Mouse (Mus musculus): Measurements from ENCODE around the gene Mettl7b. TPM values are rescaled to one million over a fixed set of nuclear protein-coding genes. Genes with fewer than 3 reads are reported as not detected.

Mettl7b gene
- total RNA-seq, 4 experiments from 2014 or later: 0.32 to 0.46 TPM; not detected in 2

DNA sequence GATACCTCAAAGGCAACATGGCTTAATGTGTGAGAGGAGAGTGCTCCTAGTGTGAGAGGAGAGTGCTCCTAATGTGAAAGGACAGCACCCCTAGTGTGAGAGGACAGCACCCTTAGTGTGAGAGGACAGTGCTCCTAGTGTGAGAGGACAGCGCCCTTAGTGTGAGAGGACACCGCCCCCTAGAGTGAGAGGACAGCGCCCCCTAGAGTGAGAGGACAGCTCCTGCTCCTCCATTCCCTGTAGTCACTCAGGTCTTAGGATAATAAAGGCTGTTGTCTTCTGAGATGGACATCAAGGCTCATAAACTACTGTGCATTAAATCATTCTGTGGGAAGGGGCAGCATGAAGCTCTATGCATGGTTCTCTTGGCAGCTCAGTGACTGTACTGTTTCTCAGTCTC is 15.1 kb downstream of the Mettl7b start:
- DNase-seq: no peak

- no peak for DNase-seq
Measured at GRCm38 (mm10) chr10:128940475-128941061, 20.2 kb downstream of the Mettl7b start.

GRCm38 (mm10) chr10:128938974-128939373 is 21.8 kb downstream of the Mettl7b start:
- DNase-seq: no peak

- DNase-seq: no peak
Measured at GRCm38 (mm10) chr10:128938457-128938856, 22.3 kb downstream of the Mettl7b start.

DNA sequence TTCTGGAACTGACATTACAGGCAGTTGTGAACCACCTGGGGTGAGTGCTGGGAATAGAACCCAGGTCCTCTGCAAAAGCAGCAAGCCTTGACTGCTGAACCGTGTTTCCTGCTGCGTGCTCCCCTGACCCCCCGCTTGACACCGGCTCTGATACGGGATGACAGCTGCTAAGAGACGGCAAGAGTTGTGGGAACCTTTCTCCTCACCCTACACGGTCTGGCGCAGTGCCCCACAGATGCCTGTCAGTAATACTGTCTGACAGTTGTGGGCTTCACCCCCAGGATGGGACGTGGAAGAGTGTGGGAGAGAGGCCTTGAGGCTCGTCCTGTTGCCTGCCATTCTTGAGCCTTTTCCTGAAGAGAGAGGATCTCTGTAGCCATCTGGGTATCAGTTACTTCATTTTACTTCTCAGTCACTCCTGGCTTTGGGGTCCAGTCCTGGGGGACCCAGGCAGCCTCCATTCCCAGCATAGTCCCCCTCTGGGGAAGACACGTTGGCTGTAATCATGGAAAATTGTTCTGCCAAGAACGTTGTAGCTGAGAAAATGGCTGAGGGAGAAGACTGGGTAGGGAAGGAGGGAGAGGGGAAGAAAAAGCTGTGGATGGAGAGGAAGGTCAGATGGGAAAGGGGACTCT is 22.9 kb downstream of the Mettl7b start:
- DNase-seq: no peak

DNA sequence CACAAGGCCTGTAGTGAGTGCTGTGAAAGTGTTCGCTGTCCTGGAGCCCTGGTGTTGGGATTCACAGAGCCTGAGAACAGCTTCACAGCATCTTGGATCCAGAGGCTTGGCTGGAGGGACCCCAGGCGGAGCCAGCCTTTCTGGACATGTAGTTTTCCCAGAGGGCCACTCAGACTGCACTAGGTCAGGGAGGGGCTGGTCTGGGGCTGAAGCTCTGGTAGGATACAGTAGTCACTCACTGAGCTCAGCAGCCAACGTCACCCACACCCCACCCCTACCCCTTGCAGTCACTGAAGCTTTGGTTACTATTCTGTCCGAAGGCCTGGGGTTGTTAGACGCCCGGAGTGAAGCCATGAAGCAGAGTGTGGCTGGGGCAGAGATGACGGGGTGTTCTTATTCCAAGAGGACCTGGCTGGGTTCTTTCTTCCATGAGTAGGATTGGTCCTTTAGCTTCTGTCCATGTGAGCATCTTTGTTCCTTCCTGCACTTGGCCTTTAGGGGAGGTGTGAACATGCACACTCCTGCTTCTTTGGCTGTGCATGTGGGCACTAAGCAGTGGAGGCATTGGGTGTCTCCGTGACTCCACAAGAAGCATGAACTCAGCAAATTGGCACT is 24.9 kb downstream of the Mettl7b start:
- DNase-seq: no peak

- DNase-seq: no peak
Measured at GRCm38 (mm10) chr10:128934997-128935787, 25.6 kb downstream of the Mettl7b start.

DNA sequence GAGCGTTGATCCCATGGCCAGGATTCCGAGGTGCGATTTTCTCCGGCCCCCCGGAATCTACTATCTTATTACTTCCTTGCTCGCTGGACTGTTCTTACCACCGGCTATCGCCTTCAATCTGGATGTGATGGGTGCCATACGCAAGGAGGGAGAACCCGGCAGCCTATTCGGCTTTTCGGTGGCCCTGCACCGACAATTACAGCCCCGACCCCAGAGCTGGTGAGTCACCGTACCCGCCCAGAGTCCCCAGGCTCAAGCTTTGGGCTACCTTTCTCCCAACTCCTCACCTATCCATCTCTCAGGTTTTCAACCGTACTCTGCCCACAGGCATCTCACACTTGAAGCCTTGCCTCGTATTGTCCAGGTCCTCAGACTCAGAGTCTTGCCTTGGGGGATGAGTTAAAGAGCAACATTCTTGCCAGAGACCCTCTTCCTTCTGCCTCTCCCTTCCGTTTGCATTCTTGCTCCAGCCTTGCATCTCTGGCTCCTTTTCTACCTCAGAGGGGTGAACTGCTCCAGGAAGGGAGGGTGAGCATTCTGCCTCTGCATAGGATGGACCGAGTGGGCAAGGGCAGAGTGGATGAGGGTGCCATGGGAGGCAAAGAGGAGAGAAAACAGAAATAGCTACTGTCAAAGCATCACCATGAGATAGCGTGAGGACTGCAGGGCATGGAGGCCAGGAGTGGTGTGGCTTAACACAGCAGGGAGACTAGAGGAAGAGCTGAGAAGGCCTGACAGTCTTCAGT is 26.6 kb downstream of the Mettl7b start:
- DNase-seq: no peak

GRCm38 (mm10) chr10:128933574-128933973 is 27.2 kb downstream of the Mettl7b start, which contains the start of gene Itga7:
Gene Itga7 (plus strand): TSS chr10:128933818.
- no peak for DNase-seq

DNA sequence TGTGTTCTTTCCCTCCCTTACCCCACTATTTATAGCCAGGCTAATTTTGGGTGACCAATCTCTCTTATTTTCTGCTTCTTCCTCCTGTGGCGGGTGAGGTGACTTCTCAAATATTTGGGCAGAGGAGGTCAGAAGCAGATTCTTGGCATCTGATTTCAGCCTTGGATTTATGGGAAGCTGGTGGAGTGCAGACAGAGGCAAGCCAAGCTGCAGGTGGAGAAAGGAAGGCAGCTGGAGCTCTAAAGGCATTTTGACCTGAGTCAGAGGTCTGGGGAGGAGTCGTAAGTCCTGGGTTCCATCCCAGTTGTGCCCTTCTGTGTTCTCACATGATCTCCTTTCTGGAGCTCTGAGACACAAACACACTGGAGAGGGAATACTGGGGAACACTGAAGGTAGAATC is 29.3 kb downstream of the Mettl7b start:
- DNase-seq: no peak

- no peak for DNase-seq
Measured at GRCm38 (mm10) chr10:128929638-128930378, 31.0 kb downstream of the Mettl7b start.

GRCm38 (mm10) chr10:128928356-128928755 is 32.4 kb downstream of the Mettl7b start:
- DNase-seq: no peak

- DNase-seq: no peak
Measured at GRCm38 (mm10) chr10:128923935-128924334, 36.9 kb downstream of the Mettl7b start, which contains the start of gene Bloc1s1. Gene Bloc1s1 (minus strand): TSS chr10:128924035.

GRCm38 (mm10) chr10:128923013-128923691 is 37.6 kb downstream of the Mettl7b start:
- peak; percentile 97 for DNase-seq

DNA sequence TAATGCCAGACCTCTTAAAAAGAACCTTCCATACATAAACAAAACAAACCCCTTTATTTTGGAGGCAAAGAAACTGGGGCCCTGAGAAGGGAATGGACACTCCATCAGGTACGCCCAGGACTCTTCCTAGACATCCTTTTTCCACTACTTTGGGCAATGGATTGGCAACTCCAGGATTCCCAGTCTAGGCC is 38.1 kb downstream of the Mettl7b start, which contains the start of gene Rdh5:
Rdh5 (minus strand) TSS at position 67 of the 191 bp plus-strand sequence.
- DNase-seq: no peak

DNA sequence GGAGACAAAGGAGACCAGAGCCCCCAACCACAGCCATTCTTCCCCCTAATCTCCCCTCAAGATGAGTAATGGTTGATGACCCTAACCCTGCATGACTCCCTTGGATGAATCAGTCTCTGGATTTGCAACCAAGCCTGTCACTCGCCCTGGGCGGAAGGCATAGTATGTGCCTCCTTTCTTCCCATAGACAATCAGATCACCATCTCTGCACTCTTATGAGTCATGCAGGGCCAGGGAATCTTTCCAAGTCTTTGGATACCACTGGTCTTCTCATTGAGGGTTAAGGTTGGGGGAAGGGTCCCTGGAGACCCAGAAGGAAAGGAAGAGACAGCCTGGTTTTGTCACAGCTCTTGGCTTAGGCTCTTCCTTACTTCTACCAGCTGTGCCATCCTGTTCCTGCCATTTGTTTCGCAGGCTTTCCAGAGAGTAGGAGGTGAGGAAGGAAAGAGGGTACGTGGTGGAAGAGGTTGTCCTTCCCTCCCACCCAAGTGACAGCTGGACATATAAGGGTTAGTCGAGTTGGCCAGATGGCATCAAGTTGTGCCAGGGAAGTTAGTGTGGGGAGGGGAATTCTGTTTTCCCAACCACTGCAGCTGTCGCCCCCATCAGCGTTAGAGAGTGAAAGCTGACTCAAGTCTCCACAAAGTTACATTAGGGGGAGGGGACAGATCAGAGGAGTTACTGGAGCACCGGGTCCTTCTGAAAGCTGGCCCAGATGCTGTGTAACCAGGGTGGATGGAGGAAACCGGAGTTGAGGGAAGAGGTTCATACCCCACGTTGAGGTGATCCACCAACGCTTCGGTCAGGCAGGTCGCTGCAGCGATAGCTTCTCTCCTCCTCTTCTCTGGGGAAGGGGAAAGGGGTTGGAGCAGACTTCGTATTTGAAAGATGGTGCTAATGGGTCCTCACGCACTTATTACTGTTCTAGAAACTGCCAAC is 38.6 kb downstream of the Mettl7b start:
- DNase-seq: peak; percentile 59

GRCm38 (mm10) chr10:128921251-128921650 is 39.5 kb downstream of the Mettl7b start:
- DNase-seq: no peak

GRCm38 (mm10) chr10:128920736-128921161 is 40.0 kb downstream of the Mettl7b start:
- DNase-seq: no peak

DNA sequence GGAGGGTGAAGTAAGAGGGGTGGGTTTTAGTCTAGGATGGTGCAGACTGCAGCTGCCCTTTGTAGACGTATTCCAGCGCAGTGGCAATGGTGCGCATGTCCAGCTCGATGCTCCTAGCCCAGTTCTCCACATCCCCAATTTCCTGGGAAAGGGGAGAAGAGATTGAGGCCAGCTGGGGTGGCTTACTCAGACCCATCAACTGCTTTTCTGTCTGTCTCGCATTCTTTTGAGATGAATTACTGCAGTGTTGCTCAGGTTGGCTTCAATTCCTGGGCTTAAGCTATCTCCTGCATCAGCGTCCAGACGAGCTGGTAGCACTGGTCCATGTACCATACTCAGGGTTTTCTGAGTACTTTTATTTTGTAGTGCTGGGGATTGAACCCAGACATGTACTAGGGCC is 40.8 kb downstream of the Mettl7b start:
- no peak for DNase-seq

GRCm38 (mm10) chr10:128919203-128919631 is 41.6 kb downstream of the Mettl7b start:
- DNase-seq: no peak

Data from adrenal gland, adult 8-10 months (tissue).